Mouse (Mus musculus) brain, embryonic 14.5 days (tissue): Measurements from ENCODE around the gene Mmrn2.

ENCODE experiments used
- CTCF ChIP-seq: fragments of 200-500 bp; IDR thresholded peaks from 2 replicates; pipeline ENCODE4 v1.5.1; 2012; ENCODE audit warnings: inconsistent platforms, mild to moderate bottlenecking, moderate library complexity, borderline replicate concordance; ENCODE audit not compliant: insufficient read depth, insufficient read length; ENCODE audit errors: extremely low read depth
- POLR2A ChIP-seq: fragments of 200-500 bp; IDR thresholded peaks from 2 replicates; pipeline ENCODE4 v1.6.1; 2012; ENCODE audit warnings: mild to moderate bottlenecking, inconsistent platforms, borderline replicate concordance; ENCODE audit not compliant: poor library complexity, insufficient read depth, insufficient read length, severe bottlenecking; ENCODE audit errors: extremely low read depth

- TF ChIP-seq CTCF (no peak), POLR2A (no peak)
Measured at GRCm38 (mm10) chr14:34440526-34441066, 65.3 kb downstream of the Mmrn2 start.
